Mouse (Mus musculus) kidney, postnatal 10 days (tissue): ENCODE data around the gene Rnf167.
A peak's percentile ranks its signal among the peaks of the same experiment; 100 is the strongest.

Experiments used
- DNase-seq: peaks from one replicate; pipeline ENCODE4 v3.0.0; 2021; ENCODE audit warnings: mixed read lengths

Rnf167 gene

DNA sequence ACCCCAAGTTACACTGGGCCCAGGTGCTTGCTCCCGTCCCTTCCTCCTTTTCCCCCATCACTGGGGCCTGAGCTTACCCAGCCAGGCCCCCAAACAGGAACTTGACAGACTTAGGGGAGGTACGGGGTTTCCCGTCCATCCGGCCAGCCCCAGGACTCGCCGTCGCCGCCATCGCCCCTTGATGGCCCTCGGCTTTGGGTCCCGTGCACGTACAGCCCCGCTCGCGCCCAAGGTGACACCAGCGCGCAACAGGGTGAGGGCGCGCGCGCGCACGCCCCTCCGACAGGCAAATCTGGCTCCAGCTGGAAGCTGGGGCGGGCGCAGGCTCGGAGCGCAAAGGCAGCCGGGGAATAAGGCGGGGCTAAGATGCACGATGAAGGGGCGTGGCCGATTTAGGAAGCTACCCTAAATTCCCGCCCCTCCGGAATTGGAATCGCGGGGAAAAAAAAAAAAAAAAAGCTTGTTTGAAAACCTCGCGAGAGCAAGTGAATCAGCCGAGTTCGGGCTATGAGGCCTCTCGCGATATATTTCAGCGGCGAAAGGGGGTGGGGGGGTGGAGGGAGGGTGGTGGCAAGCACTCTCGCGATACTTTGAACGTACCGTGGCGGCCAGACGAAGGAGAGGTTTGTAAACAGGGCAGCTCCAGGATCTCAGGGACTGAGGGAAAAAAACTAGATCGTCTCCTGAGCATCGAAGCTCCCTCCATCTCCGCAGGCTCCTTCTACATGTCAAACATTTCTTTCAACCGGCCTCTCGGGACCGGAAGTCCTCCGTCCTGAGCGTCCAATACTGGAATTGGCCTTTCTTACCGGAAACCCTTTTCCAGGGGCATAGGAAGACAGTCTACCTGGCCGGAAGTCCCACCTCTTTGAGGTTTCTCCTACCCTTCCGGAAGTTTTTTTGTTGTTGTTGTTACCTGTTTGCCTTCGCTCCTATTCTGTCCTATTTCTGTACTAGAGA lies at the start of gene Rnf167, which contains the start of gene Slc25a11:
TSS of gene Rnf167 (plus strand) at position 545 of the 960 bp plus-strand sequence.
TSS of gene Slc25a11 (minus strand) at position 789 of the 960 bp plus-strand sequence.
- DNase-seq: peak; percentile 99

DNA sequence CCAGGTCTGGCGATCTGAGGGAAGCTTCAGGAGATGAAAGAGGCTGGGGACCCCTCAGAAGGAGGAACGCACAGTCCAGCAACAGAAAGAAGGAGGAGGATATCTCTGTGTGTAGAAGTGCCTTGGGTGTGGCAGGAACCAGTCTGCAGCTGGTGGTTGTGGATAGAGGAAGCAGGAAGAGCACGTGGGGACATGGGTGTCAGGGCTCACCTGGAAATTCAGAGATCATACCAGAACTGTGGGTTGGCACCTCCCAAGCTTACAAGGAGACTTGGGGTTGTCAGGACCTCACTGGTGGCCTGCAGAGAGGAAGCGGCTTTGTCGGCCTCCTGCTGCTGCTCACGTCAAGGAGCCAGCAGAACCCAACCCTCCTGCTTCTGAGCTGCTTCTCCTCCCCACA lies 49.7 kb upstream of the Rnf167 start:
- DNase-seq: no peak

DNA sequence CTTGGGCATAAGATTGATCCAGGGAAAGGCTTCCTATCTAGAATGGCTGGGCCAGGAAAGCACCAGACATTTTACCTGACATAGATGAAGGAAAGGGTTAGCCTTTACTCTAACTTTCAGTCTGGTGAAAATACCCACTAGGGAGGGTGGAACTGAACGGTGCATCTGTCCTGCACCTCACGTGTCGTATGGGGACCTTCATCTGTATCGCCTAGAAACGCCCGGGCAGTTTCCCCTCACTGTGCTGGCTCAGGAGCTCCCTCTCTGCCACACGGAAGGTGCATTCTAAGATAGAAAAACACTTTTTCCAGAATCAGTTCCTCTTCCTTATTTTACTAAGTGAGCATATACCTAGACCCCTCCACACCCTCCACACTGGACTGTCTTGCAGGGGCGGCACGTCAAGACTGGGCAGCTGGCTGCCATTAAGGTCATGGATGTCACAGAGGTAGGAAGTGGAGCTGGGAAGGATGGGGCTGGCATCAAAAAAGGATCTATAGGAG lies 48.5 kb upstream of the Rnf167 start:
- no peak for DNase-seq

DNA sequence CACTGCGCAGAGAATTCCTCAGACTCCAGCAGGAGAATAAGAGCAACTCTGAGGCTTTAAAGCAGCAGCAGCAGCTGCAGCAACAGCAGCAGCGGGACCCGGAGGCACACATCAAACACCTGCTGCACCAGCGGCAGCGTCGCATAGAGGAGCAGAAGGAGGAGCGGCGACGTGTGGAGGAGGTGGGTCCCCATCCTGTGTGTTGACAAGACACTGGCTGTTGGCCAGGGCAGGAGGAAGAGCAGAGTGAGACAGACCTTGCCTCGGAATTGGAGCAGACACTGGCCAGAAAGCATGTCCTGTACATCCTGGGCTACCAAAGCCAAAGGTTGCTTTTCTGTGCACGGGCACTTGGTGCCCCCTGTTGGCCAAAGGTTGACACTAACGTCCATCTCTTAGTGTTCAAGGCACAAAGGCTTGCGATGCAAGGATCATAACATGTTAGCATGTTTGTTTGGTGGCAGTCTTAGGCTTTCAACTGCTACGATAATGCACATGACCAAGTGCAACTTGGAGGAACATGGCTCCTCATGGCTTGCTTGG lies 41.9 kb upstream of the Rnf167 start:
- DNase-seq: peak; percentile 89

DNA sequence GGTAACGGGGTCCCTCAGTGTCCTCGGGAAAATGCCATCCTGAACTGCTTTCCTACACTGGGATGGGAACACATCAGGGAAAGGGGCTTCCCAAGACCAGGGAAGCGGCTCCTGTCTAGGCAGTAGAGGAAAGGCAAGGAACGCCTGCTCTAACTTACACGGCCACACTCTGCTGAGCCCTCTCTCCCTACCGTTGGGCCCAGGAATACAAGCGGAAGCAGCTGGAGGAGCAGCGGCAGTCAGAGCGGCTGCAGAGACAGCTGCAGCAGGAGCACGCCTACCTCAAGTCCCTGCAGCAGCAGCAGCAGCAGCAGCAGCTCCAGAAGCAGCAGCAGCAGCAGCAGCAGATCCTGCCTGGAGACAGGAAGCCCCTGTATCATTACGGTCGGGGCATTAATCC lies 40.3 kb upstream of the Rnf167 start:
- DNase-seq: no peak

DNA sequence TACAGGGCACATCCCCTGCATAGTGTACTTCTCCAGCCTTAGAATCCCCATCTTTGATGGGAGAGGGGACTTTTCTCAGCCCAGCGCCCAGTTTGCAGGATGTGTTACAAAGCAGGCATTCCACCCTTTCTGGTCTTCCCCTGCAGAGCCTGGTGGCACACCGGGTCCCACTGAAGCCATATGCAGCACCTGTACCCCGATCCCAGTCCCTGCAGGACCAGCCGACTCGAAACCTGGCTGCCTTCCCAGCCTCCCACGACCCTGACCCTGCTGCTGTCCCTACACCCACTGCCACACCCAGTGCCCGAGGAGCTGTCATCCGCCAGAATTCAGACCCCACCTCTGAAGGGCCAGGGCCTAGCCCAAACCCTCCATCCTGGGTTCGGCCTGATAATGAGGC lies 39.4 kb upstream of the Rnf167 start:
- DNase-seq: no peak

DNA sequence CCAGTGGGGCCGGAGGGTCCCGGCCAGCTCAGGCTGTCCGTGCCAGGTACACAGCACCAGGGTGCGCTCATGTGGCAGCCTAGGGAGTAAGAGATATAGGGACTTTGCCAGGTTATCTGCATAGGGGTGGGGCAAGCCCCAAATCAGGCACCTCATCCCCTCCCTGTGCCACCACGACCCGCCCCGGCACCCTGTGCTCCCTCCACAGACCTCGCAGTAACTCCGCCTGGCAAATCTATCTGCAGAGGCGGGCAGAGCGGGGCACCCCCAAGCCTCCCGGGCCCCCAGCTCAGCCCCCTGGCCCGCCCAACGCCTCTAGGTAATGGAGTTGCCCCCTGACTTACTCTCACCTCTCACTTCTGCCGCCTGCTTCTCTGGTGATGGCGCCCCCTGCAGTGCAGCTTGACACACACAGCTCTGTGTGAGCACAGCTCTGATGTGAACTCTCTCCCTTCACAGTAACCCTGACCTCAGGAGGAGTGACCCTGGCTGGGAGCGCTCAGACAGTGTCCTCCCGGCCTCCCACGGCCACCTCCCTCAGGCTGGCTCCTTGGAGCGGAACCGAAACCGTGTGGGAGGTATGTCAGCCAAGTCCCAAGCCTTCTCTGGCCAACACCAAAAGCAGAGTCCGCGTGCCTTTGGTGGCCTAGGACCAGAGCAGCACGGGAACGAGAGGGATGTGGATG lies 38.5 kb upstream of the Rnf167 start:
- DNase-seq: peak; percentile 69

DNA sequence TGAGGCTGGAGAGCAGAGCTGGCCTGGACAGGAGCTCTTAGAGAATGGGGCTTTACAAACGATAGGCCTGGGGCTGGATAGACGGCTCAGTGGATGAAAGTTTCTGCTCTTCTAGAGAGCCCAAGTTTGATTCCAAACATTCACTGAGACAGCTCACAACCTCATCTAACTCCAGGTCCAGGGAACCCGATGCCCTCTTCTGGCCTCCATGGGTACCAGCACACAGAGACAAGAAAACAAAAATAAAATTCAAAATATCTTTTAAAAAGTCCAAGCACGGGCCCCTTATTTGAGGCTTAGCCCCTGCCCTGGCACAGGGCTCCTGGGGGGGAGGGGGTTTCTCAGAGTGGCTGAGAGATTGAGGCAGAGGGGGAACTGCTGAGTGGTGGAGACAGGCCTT lies 36.3 kb upstream of the Rnf167 start:
- no peak for DNase-seq

DNA sequence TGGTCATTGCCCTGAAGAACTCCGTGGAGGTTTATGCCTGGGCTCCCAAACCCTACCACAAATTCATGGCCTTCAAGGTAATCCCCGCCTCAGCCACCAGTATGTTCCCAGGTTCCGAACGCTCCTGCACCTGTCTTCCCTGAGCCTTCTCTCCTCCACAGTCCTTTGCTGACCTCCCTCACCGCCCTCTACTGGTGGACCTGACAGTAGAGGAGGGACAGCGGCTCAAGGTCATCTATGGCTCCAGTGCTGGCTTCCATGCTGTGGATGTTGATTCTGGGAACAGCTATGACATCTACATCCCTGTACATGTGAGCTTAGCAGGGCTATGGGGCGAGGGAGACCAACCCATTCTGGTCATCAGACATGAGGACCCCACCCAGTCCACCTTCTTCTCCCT lies 34.5 kb upstream of the Rnf167 start:
- no peak for DNase-seq

DNA sequence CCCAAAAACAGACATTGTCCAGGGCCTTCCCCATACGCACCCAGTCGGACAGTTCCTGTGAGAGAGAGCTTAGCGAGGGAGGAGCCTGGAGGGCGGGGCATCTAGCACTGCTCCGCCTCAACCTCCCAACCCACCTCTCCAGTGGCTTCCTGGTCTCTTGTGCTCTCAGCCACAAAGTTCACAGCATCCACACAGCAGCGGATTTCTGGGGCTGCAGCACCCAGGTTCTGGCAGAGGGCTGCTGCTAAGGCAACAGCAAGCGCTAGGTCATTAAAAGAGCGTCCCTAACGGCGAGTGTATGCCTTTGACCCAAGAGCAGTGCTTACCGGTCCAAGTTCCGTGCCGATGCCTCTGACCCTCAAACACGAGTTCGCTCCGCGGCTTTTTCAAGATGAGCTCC lies 32.0 kb upstream of the Rnf167 start:
- peak; percentile 79 for DNase-seq

DNA sequence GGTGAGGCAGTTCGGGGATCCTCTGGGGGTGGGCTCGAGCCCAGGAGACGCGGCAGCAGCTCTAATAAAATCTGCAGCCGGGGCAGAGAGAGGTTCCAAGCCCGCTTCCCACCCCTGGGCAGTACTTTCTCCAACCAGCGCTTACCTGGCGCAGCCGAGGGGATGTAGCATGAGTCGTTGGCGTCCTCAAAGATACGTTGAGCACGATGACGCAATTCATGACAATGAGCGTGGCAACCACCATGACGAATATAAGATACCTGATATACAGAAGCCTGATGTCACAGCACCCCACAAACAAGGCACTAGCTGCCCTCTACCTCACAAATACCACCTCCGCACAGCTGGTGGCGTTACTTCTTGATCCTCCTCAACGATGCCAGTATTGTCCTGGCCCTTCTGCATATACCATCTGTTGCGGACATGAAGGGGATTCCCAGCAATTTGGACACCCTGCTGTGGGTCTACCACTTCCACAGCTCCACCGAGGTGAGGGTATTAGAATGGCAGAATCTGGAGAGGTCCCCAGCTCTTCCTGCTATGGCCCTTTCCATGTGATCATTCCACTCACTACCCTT lies 31.4 kb upstream of the Rnf167 start, which contains the start of gene 4930544D05Rik:
TSS of gene 4930544D05Rik (plus strand) at position 333 of the 578 bp plus-strand sequence.
- no peak for DNase-seq

DNA sequence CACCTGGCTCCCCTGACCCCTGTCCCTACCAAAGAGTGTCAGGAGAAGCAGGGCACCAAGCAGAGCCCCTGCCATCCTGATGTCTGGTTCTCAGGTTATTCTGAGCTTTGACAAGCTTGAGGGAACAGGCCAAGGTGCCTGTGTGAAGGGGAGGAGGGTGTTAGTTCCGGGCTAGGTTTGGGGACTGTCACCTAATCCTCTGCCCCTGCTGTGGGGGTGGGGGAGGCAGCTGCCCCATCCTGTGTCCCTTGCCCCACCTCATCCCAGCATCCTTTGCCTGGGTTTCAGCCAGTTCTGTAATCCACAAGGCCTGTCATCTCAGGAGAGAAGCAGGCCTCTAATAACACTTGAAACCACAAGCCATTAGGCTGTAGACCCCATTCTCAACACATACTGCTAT lies 27.9 kb upstream of the Rnf167 start, which contains the start of gene Chrne:
TSS of gene Chrne (minus strand) at position 116 of the 400 bp plus-strand sequence.
- DNase-seq: no peak

DNA sequence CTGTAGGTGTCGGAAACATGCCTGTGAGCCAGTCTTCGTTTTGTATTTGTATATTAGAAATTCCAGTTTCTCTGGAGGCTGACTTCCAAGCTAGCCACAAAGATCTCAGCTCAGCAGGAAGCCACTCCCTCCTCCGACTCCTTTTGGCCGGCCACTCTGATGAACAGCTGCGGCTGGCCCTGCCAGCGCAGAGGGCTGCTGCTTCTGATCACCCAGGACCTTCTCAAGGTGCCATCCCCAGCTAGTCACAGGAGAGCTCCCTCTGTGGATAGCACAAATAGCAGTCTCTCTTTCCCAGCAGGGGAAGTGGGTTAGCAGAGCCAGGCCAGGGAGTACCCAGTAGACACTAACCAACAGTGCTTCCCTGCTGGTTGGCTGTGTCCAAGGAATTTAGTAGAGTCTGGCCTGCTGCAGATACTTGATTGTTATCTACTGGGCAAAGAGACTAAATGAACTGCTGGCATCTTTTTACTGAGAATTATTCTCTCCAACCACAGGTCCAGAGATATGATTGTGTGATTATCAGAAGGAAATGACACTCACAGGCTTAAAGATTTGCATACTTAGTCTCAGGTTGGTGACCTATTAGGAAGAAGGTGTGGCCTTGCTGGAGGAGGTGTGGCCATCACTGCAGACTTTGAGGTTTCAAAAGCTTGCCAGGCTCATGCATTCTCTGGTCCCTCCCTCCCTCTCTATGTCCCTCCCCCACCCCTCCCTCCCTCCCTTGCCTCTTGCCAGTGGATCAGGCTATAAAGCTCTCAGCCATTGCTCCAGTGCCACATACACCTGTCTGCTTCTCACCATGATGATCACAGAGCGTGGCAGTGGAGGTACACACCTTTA lies 24.8 kb upstream of the Rnf167 start:
- no peak for DNase-seq

DNA sequence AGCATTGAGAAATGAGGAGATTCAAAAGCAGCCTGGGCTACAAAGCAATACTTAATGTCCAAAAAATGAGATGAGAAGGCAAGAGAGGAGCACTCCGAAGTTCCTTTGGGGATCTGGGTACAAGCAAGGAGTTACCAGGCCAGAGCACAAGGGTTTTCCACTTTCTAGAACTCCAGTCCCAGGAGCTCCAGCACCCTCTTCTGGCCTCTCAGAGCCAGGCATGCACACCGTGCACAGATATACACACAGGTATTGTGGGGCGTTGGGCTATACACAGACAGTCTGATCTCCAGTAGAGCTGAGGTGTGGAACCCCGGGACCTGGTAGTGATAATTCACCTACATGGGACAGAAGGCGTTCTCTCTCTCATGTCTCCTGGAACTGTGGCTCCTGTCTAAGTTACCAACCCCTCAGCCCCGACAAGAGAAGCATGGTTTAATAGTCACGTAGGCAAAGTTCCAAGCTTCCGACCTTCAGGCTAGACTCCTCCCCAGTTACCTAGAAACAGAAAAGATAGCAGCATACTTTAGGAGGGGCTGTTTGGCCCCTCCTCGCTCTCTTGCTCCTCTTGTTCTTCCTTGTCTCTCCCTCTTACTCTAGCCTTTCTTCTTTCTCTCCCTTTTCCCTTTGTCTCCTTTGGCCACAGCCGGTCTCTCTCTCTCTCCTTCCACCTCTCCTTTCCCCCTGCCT lies 23.8 kb upstream of the Rnf167 start:
- DNase-seq: no peak

DNA sequence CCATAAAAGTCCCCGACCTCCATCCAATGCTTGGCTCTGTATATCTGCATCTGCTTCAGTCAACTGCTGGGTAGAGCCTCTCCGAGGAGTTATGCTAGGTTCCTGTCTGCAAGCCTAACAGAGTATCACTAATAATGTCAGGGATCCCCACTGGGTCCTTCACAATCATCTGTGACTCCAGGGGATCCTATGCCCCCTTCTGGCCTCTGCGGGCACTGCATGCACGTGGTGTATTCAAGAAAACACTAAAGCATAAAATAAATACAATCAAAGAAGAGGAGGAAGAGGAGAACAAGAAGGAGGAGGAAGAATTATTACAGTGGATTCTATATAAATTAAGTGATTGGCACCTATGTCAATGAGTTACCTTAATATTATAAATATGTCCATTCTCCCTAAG lies 21.6 kb upstream of the Rnf167 start:
- peak; percentile 79 for DNase-seq

DNA sequence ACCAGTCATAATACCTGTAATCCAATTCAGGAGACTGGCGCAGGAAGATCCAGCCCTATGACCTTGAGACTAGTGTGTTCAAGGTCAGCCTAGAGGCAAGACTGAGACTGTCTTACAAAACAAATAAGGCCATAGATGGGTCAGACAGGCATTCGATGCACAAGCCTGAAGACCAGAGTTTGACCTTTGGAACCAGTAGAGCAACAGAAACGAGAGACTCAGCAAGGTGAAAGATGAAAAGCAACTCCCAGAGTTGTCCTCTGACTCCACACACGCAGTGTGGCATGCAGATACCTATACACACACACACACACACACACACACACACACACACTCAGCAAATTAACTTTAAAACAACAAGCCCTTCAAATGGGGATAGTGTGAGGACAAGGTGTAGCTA lies 20.2 kb upstream of the Rnf167 start:
- peak; percentile 26 for DNase-seq

DNA sequence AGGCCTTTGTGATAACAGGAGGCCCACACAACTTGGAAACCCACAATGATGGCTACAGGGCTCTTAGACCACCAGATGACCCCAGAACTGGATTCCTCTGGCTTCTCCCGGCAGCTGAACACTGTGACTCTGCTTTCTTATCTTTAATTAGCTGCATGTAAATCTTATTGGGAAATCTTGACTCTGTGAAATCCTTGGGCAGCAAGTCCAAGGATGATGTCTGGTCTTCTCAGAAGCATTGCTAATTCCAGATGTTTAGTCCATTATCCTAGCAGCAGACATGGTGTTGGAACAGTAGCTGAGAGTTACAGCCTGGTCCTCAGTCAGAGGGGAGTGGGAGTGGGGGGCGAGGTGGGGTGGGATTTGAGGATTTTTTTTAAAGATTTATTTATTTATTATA lies 18.6 kb upstream of the Rnf167 start:
- no peak for DNase-seq

DNA sequence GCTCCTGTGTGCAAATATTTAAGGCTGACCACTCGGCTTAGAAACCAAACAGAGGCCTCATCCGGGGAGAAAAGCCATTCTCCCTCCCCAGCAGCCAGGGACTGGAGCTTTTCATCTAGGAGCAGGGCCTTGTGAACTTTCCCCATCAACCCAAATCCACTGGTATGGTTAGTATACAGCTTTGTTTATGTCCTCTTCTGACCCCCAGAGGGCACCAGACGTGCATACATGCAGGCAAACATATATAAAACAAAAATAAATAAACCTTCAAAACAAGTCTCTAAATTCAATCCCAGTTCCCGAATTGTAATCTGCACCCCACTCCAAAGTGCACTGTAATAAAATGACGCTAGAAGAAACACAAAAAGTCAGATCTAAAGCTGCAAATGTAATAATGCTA lies 17.5 kb upstream of the Rnf167 start:
- peak; percentile 28 for DNase-seq

DNA sequence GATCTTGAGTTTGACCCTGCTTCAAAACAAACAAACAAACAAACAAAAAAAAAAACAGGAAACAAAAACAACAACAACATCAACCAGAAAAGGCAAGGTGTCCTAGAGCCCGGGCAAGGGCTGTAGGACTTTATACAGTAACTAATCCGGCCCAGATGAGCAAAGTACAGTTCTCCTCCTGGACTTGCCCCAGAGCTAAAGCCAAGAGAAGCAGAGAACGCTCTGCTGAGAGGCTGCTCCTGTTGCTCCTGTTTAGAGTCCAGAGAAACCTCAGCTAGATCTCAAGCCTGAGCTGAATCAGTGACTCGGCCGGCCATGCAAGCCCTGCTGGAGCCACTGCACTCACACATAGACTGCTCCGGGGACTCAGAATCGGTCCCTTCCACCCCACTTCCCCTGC lies 16.9 kb upstream of the Rnf167 start:
- DNase-seq: peak; percentile 51

DNA sequence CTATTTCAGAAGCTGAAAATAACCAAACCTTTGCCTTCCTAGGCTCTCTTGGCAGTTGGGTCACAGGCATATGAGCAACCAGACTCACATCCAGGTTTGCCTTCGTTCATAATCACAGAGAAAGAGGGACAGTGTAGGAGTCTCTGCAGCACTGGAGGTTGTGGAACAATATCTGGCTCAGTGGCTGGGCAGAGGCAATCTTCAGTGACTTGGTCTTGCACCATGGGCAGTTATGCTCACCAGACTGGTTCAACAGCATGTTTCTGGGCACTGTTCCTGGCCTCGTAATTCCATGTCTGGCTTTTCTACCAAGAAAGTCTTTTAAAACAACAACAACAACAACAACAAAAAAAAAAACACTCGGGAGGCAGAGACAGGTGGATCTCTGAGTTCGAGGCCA lies 11.4 kb upstream of the Rnf167 start:
- no peak for DNase-seq

DNA sequence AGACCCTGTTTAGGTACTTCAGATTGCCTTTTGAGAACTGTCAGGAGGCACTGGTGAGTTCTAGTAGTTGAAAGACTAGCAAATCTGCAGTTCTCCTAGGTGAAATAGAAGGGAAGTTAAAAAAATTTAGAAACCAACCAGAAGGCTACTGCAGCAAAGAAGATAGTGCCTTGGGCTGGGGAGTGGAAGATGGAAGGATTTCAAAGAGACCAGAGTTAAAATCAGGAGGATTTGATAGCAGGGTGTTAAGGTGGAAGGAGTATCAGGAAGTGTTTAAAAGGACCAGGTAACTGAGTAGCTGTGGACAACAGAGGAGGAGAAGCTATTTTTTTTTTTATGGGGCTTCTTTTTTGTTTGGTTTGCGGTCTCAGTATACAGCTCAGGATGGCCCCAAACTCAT lies 9.3 kb upstream of the Rnf167 start:
- DNase-seq: no peak
